Mouse (Mus musculus): ENCODE measurements around the gene B3gnt8. TPM values are rescaled to one million over a fixed set of nuclear protein-coding genes. Genes with fewer than 3 reads are reported as not detected.
A peak's percentile ranks its signal among the peaks of the same experiment; 100 is the strongest.

Gene B3gnt8
- polyA plus RNA-seq, 1 experiment from 2014 or later, result 1.3 TPM

GRCm38 (mm10) chr7:25645074-25645473, 18.6 kb downstream of the B3gnt8 start:
- Histone ChIP-seq H3K4me1 (peaks cover 6% of the 10 kb centered on the region; the same call in 1 of the 2 replicates), H3K4me2 (replicated peaks) (no peak overlapping the region), H3K9me3 (no peaks in the 10 kb centered on the region), H3K36me3 (0 out of 2 replicates have a peak, but pooled peaks cover 13% of the 10 kb centered on the region), H3K27ac (replicated peaks) (no peak overlapping the region), H3K27me3 (no peaks in the 10 kb centered on the region), H3K4me3 (no peak overlapping the region), H3K9ac (replicated peaks) (no peak overlapping the region)
- WGBS, result 46% methylated on average over 14 of the region's 14 CpGs
- no peak for ATAC-seq (ENCODE audit: low FRiP score, low read depth)

GRCm38 (mm10) chr7:25647574-25648123, 21.2 kb downstream of the B3gnt8 start:
- no peak for ATAC-seq (ENCODE audit: low FRiP score, low read depth)
- WGBS, result 66% methylated on average over 5 of the region's 5 CpGs

GRCm38 (mm10) chr7:25649839-25650238, 23.4 kb downstream of the B3gnt8 start:
- WGBS, result 77% methylated on average over 5 of the region's 5 CpGs
- Histone ChIP-seq H3K36me3 (0 out of 2 replicates have a peak, but pooled peaks cover 4% of the 10 kb centered on the region), H3K4me2 (replicated peaks) (no peak overlapping the region), H3K9me3 (no peaks in the 10 kb centered on the region), H3K4me3 (no peak overlapping the region), H3K9ac (replicated peaks) (no peak overlapping the region), H3K4me1 (peaks cover 6% of the 10 kb centered on the region; the same call in 1 of the 2 replicates), H3K27me3 (no peaks in the 10 kb centered on the region), H3K27ac (replicated peaks) (no peak overlapping the region)
- ATAC-seq (ENCODE audit: low FRiP score, low read depth), result no peak

More at GRCm38 (mm10) chr7:25647574-25648123, 21.2 kb downstream of the B3gnt8 start:
- Histone ChIP-seq H3K9me3 (no peaks in the 10 kb centered on the region), H3K9ac (replicated peaks) (no peak overlapping the region), H3K4me2 (replicated peaks) (no peak overlapping the region), H3K27ac (replicated peaks) (no peak overlapping the region), H3K4me3 (no peak overlapping the region), H3K27me3 (no peaks in the 10 kb centered on the region), H3K4me1 (peaks cover 6% of the 10 kb centered on the region; the same call in 1 of the 2 replicates), H3K36me3 (0 out of 2 replicates have a peak, but pooled peaks cover 5% of the 10 kb centered on the region)

GRCm38 (mm10) chr7:25651281-25651680, 24.8 kb downstream of the B3gnt8 start:
- no peaks in the 10 kb centered on the region for H3K36me3 ChIP-seq
- peaks cover 6% of the 10 kb centered on the region; the same call in 1 of the 2 replicates for H3K4me1 ChIP-seq
- H3K27ac ChIP-seq (replicated peaks), result no peak overlapping the region

GRCm38 (mm10) chr7:25652244-25652759, 25.8 kb downstream of the B3gnt8 start:
- 96% methylated on average over 12 of the region's 12 CpGs for WGBS
- Histone ChIP-seq H3K4me1 (peaks cover 10% of the 10 kb centered on the region), H3K9me3 (no peaks in the 10 kb centered on the region), H3K36me3 (no peaks in the 10 kb centered on the region), H3K27me3 (no peaks in the 10 kb centered on the region), H3K27ac (replicated peaks) (no peak overlapping the region), H3K4me3 (no peak overlapping the region), H3K9ac (replicated peaks) (no peak overlapping the region), H3K4me2 (replicated peaks) (no peak overlapping the region)
- ATAC-seq (ENCODE audit: low FRiP score, low read depth), result no peak

More at GRCm38 (mm10) chr7:25651281-25651680, 24.8 kb downstream of the B3gnt8 start:
- H3K27me3 ChIP-seq, result no peaks in the 10 kb centered on the region
- no peak for ATAC-seq (ENCODE audit: low FRiP score, low read depth)
- WGBS, result 92% methylated on average over 8 of the region's 8 CpGs
- H3K4me3 ChIP-seq, result no peak overlapping the region
- no peak overlapping the region for H3K9ac ChIP-seq (replicated peaks)
- H3K9me3 ChIP-seq, result no peaks in the 10 kb centered on the region
- no peak overlapping the region for H3K4me2 ChIP-seq (replicated peaks)

GRCm38 (mm10) chr7:25655601-25656428, 29.4 kb downstream of the B3gnt8 start:
- Histone ChIP-seq H3K4me2 (replicated peaks) (no peak overlapping the region), H3K9me3 (no peaks in the 10 kb centered on the region), H3K36me3 (no peaks in the 10 kb centered on the region), H3K9ac (replicated peaks) (no peak overlapping the region), H3K4me3 (no peak overlapping the region), H3K27ac (replicated peaks) (no peak overlapping the region), H3K27me3 (no peaks in the 10 kb centered on the region), H3K4me1 (peaks cover 23% of the 10 kb centered on the region)
- 80% methylated on average over 11 of the region's 11 CpGs for WGBS
- ATAC-seq (ENCODE audit: low FRiP score, low read depth), result no peak

- Histone ChIP-seq H3K36me3 (peaks cover 4% of the 10 kb centered on the region; the same call in 1 of the 2 replicates), H3K27ac (replicated peaks) (no peak overlapping the region), H3K4me1 (peaks cover 23% of the 10 kb centered on the region), H3K4me2 (replicated peaks) (peak overlapping the region; percentile 83), H3K4me3 (peak overlapping the region; percentile 53), H3K27me3 (no peaks in the 10 kb centered on the region), H3K9me3 (no peaks in the 10 kb centered on the region), H3K9ac (replicated peaks) (peak overlapping the region; percentile 66)
- 43% methylated on average over 10 of the region's 10 CpGs for WGBS
- ATAC-seq (ENCODE audit: low FRiP score, low read depth), result no peak
Observed at GRCm38 (mm10) chr7:25657785-25658184, 31.3 kb downstream of the B3gnt8 start.

GRCm38 (mm10) chr7:25658657-25659472, 32.4 kb downstream of the B3gnt8 start, which contains the start of the genes Bckdha and Exosc5:
Gene Bckdha, minus strand, starts transcription at chr7:25658981.
Gene Exosc5, plus strand, starts transcription at chr7:25659164.
- peak; percentile 99 for ATAC-seq (ENCODE audit: low FRiP score, low read depth)
- Histone ChIP-seq H3K4me2 (replicated peaks) (peak within 1 kb of the TSS; percentile 83), H3K27ac (replicated peaks) (peak within 1 kb of the TSS; percentile 16; the same call in 1 of the 2 replicates), H3K27me3 (no peaks in the 10 kb centered on the region), H3K4me1 (peaks cover 23% of the 10 kb centered on the region), H3K9me3 (no peaks in the 10 kb centered on the region), H3K36me3 (peaks cover 11% of the 10 kb centered on the region), H3K9ac (replicated peaks) (peak within 1 kb of the TSS; percentile 66), H3K4me3 (peak within 1 kb of the TSS; percentile 53)
- WGBS, result under 1% methylated on average over 50 of the region's 50 CpGs

- peaks cover 53% of the 10 kb centered on the region for H3K36me3 ChIP-seq
- H3K27ac ChIP-seq (replicated peaks), result no peak overlapping the region
- no peak overlapping the region for H3K4me3 ChIP-seq
- WGBS, result 93% methylated on average over 8 of the region's 8 CpGs
- H3K4me2 ChIP-seq (replicated peaks), result no peak overlapping the region
- H3K4me1 ChIP-seq, result no peaks in the 10 kb centered on the region
- ATAC-seq (ENCODE audit: low FRiP score, low read depth), result no peak
- H3K27me3 ChIP-seq, result no peaks in the 10 kb centered on the region
- no peaks in the 10 kb centered on the region for H3K9me3 ChIP-seq
- no peak overlapping the region for H3K9ac ChIP-seq (replicated peaks)
Observed at GRCm38 (mm10) chr7:25666381-25666780, 39.9 kb downstream of the B3gnt8 start.

- Histone ChIP-seq H3K4me2 (replicated peaks) (no peak overlapping the region), H3K9ac (replicated peaks) (no peak overlapping the region), H3K36me3 (peaks cover 38% of the 10 kb centered on the region), H3K4me3 (no peak overlapping the region), H3K27ac (replicated peaks) (no peak overlapping the region), H3K9me3 (no peaks in the 10 kb centered on the region), H3K27me3 (peaks cover 12% of the 10 kb centered on the region), H3K4me1 (no peaks in the 10 kb centered on the region)
- 82% methylated on average over 10 of the region's 10 CpGs for WGBS
- no peak for ATAC-seq (ENCODE audit: low FRiP score, low read depth)
Observed at GRCm38 (mm10) chr7:25669158-25669557, 42.7 kb downstream of the B3gnt8 start.

- WGBS, result 85% methylated on average over 9 of the region's 9 CpGs
- H3K4me1 ChIP-seq, result peaks cover 2% of the 10 kb centered on the region; the same call in 1 of the 2 replicates
- peaks cover 34% of the 10 kb centered on the region for H3K36me3 ChIP-seq
- H3K9me3 ChIP-seq, result no peaks in the 10 kb centered on the region
- no peak for ATAC-seq (ENCODE audit: low FRiP score, low read depth)
- H3K9ac ChIP-seq (replicated peaks), result no peak overlapping the region
- H3K4me3 ChIP-seq, result no peak overlapping the region
- no peak overlapping the region for H3K27ac ChIP-seq (replicated peaks)
- H3K4me2 ChIP-seq (replicated peaks), result no peak overlapping the region
- peaks cover 17% of the 10 kb centered on the region for H3K27me3 ChIP-seq
Observed at GRCm38 (mm10) chr7:25669631-25670030, 43.2 kb downstream of the B3gnt8 start.

Measured in midbrain, embryonic 12.5 days (tissue).